Mouse (Mus musculus) macrophage (primary cell): Measurements from ENCODE around the gene Gimap3. TPM values are rescaled to one million over a fixed set of nuclear protein-coding genes. Genes with fewer than 3 reads are reported as not detected.

ENCODE experiments used
- H3K27ac ChIP-seq: fragments of 350-480 bp; formaldehyde crosslinking; 2 replicates; pipeline ENCODE4 v1.9.0; 2021
- H3K36me3 ChIP-seq: fragments of 350-480 bp; formaldehyde crosslinking; 2 replicates; pipeline ENCODE4 v1.9.0; 2021; ENCODE audit errors: inconsistent target
- H3K4me3 ChIP-seq: fragments of 350-480 bp; formaldehyde crosslinking; 2 replicates; pipeline ENCODE4 v1.9.0; 2021; ENCODE audit errors: inconsistent target
- H3K79me2 ChIP-seq: fragments of 350-480 bp; formaldehyde crosslinking; 2 replicates; pipeline ENCODE4 v1.9.0; 2021; ENCODE audit errors: inconsistent target
- WGBS: methylation state at CpG from one replicate; pipeline ENCODE4 v1.1.7; 2026; ENCODE audit warnings: inconsistent platforms; ENCODE audit not compliant: missing documents; 5-methylcytosine and 5-hydroxymethylcytosine counted together
- polyA plus RNA-seq: library from polyadenylated mRNA; stranded (reverse); fragments of 250-400 nt; gene quantifications from 3 replicates; pipeline ENCODE4 v1.2.4, GENCODE M21; 2018; ENCODE audit warnings: inconsistent platforms
- total RNA-seq, 78 experiments: library from RNA; depleted of rRNA; stranded (reverse); fragments of 250-400 nt; gene quantifications; 1 replicate in 9 of 78; 2 replicates in 24 of 78; 3 replicates in 43 of 78; 4 replicates in 2 of 78; pipeline ENCODE4 v1.2.4; 2018; ENCODE audit warnings: inconsistent platforms in 56 of 78

Gene Gimap3
- not detected for total RNA-seq (2018; cell fraction: chromatin; rRNA removed)
- total RNA-seq (2018; cell fraction: cytosol; rRNA removed) = under 1 TPM in 6 of 26 experiments, not detected in 20; 0.05 to 0.19 (median 0.08) TPM
- total RNA-seq (2018; cell fraction: nucleus; rRNA removed) = under 1 TPM in 3 of 26 experiments, not detected in 23; 0.25 to 0.45 (median 0.36) TPM
- polyA plus RNA-seq = 0.32 TPM in 1 of 3 replicates, not detected in the others

GRCm38 (mm10) chr6:48770696-48771095 lies at the start of gene Gimap3:
Gene Gimap3, minus strand, starts transcription at chr6:48770851.
- 65% methylated on average over 3 of the region's 3 CpGs for WGBS
- no peak within 1 kb of the TSS for H3K27ac ChIP-seq
- no peaks in the 10 kb centered on the region for H3K79me2 ChIP-seq
- H3K4me3 ChIP-seq = no peak within 1 kb of the TSS
- H3K36me3 ChIP-seq = no peaks in the 10 kb centered on the region

GRCm38 (mm10) chr6:48817815-48818214 lies 47.2 kb upstream of the Gimap3 start:
- WGBS = 0% methylated on average over 6 of the region's 6 CpGs
- no peaks in the 10 kb centered on the region for H3K36me3 ChIP-seq

GRCm38 (mm10) chr6:48815013-48815412 lies 44.4 kb upstream of the Gimap3 start:
- Histone ChIP-seq H3K27ac (no peak overlapping the region), H3K36me3 (no peaks in the 10 kb centered on the region), H3K79me2 (no peaks in the 10 kb centered on the region), H3K4me3 (no peak overlapping the region)

More at GRCm38 (mm10) chr6:48817815-48818214, 47.2 kb upstream of the Gimap3 start:
- Histone ChIP-seq H3K4me3 (no peak overlapping the region), H3K27ac (no peak overlapping the region), H3K79me2 (no peaks in the 10 kb centered on the region)

GRCm38 (mm10) chr6:48809494-48810219 lies 39.0 kb upstream of the Gimap3 start:
- Histone ChIP-seq H3K27ac (no peak overlapping the region), H3K4me3 (no peak overlapping the region), H3K36me3 (no peaks in the 10 kb centered on the region), H3K79me2 (no peaks in the 10 kb centered on the region)
- WGBS = 92% methylated on average over 3 of the region's 3 CpGs

GRCm38 (mm10) chr6:48806746-48807145 lies 36.1 kb upstream of the Gimap3 start:
- 83% methylated on average over 3 of the region's 3 CpGs for WGBS
- Histone ChIP-seq H3K79me2 (no peaks in the 10 kb centered on the region), H3K27ac (no peak overlapping the region)

GRCm38 (mm10) chr6:48804346-48804745 lies 33.7 kb upstream of the Gimap3 start:
- Histone ChIP-seq H3K36me3 (no peaks in the 10 kb centered on the region), H3K4me3 (no peak overlapping the region), H3K27ac (no peak overlapping the region), H3K79me2 (no peaks in the 10 kb centered on the region)
- 93% methylated on average over 4 of the region's 5 CpGs for WGBS

More at GRCm38 (mm10) chr6:48806746-48807145, 36.1 kb upstream of the Gimap3 start:
- Histone ChIP-seq H3K36me3 (no peaks in the 10 kb centered on the region), H3K4me3 (no peak overlapping the region)

- H3K79me2 ChIP-seq = no peaks in the 10 kb centered on the region
- no peaks in the 10 kb centered on the region for H3K36me3 ChIP-seq
- H3K4me3 ChIP-seq = no peak overlapping the region
- H3K27ac ChIP-seq = no peak overlapping the region
Measured at GRCm38 (mm10) chr6:48803406-48804051, 32.9 kb upstream of the Gimap3 start.

- no peaks in the 10 kb centered on the region for H3K36me3 ChIP-seq
- 0% methylated on average over 1 of the region's 1 CpGs for WGBS
- no peaks in the 10 kb centered on the region for H3K79me2 ChIP-seq
- H3K27ac ChIP-seq = no peak overlapping the region
- H3K4me3 ChIP-seq = no peak overlapping the region
Measured at GRCm38 (mm10) chr6:48801897-48802296, 31.2 kb upstream of the Gimap3 start.

GRCm38 (mm10) chr6:48787867-48788266 lies 17.2 kb upstream of the Gimap3 start:
- H3K4me3 ChIP-seq = no peak overlapping the region
- H3K79me2 ChIP-seq = no peaks in the 10 kb centered on the region
- no peaks in the 10 kb centered on the region for H3K36me3 ChIP-seq
- WGBS = 58% methylated on average over 2 of the region's 2 CpGs
- H3K27ac ChIP-seq = no peak overlapping the region

- no peak overlapping the region for H3K27ac ChIP-seq
- H3K36me3 ChIP-seq = no peaks in the 10 kb centered on the region
- no peaks in the 10 kb centered on the region for H3K79me2 ChIP-seq
- WGBS = 96% methylated on average over 2 of the region's 2 CpGs
- no peak overlapping the region for H3K4me3 ChIP-seq
Measured at GRCm38 (mm10) chr6:48785601-48786000, 14.9 kb upstream of the Gimap3 start.

GRCm38 (mm10) chr6:48785189-48785588 lies 14.5 kb upstream of the Gimap3 start:
- Histone ChIP-seq H3K36me3 (no peaks in the 10 kb centered on the region), H3K27ac (no peak overlapping the region), H3K79me2 (no peaks in the 10 kb centered on the region), H3K4me3 (no peak overlapping the region)
- WGBS = 21% methylated on average over 1 of the region's 1 CpGs

- no peak overlapping the region for H3K27ac ChIP-seq
- no peaks in the 10 kb centered on the region for H3K79me2 ChIP-seq
- no peak overlapping the region for H3K4me3 ChIP-seq
- H3K36me3 ChIP-seq = no peaks in the 10 kb centered on the region
- 100% methylated on average over 1 of the region's 1 CpGs for WGBS
Measured at GRCm38 (mm10) chr6:48784406-48784805, 13.8 kb upstream of the Gimap3 start.

GRCm38 (mm10) chr6:48772030-48772429 lies 1.4 kb upstream of the Gimap3 start:
- Histone ChIP-seq H3K79me2 (no peaks in the 10 kb centered on the region), H3K36me3 (no peaks in the 10 kb centered on the region), H3K27ac (no peak overlapping the region), H3K4me3 (no peak overlapping the region)
- WGBS = 9% methylated on average over 8 of the region's 8 CpGs

GRCm38 (mm10) chr6:48768933-48769332 lies 1.7 kb downstream of the Gimap3 start:
- Histone ChIP-seq H3K27ac (no peak overlapping the region), H3K79me2 (no peaks in the 10 kb centered on the region), H3K4me3 (no peak overlapping the region), H3K36me3 (no peaks in the 10 kb centered on the region)
- WGBS = 100% methylated on average over 2 of the region's 3 CpGs

GRCm38 (mm10) chr6:48768178-48768869 lies 2.3 kb downstream of the Gimap3 start:
- Histone ChIP-seq H3K79me2 (no peaks in the 10 kb centered on the region), H3K27ac (no peak overlapping the region), H3K36me3 (no peaks in the 10 kb centered on the region), H3K4me3 (no peak overlapping the region)
- WGBS = 63% methylated on average over 9 of the region's 9 CpGs
